Mouse (Mus musculus): ENCODE data around the gene Ttc16.

DNA sequence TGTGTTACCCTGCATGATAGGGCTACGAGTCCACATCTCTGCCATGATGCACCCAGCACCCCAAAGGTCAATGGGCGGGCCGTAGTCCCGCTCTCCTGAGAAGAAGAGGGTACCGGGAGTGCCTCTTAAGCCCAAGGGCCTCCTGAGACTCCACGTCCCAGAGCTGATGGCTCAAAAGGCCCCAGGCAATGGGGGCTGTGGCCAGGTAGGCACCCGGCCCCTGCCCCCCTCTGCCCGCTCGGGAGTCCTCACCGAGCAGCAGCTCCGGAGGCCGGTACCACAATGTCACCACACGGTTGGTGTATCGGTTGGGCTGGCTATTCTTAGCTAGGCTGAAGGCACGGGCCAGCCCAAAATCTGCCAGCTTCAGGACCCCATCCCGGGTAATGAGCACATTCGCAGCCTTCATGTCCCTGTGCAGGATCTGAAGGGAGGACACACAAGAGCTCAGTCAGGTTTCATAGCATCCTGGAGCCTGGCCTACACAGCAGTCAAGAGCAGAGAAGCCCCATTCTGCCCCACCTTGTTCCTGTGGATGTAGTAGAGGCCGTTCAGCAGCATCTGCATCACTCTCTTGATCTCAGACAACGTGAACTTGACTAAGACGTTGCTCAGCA lies 65.8 kb downstream of the Ttc16 start:
- TF ChIP-seq POLR2A (IDR thresholded peaks at IDR 0.05; ENCODE audit: insufficient read length, low read depth), result no peak
- no peak for TF ChIP-seq MYOG (IDR thresholded peaks at IDR 0.05; ENCODE audit: control insufficient read depth in 1 of 3, insufficient read depth in 1 of 3, insufficient read length in 2 of 3, low read depth in 2 of 3)
- TF ChIP-seq TCF12 (IDR thresholded peaks at IDR 0.05; ENCODE audit: insufficient read depth, poor library complexity, severe bottlenecking), result no peak
- no peak for TF ChIP-seq CEBPB (IDR thresholded peaks at IDR 0.05; ENCODE audit: insufficient read depth, poor library complexity, severe bottlenecking)
- no peak for TF ChIP-seq REST (IDR thresholded peaks at IDR 0.05; ENCODE audit: insufficient read depth, insufficient read length)
- no peak for TF ChIP-seq MAX (IDR thresholded peaks at IDR 0.05; ENCODE audit: low read depth)
- TF ChIP-seq MYOD1 (IDR thresholded peaks at IDR 0.05; ENCODE audit: control insufficient read depth in 1 of 3, insufficient read length in 2 of 3, low read depth in 2 of 3), result no peak
